Mouse (Mus musculus) erythroblast, adult 5-6 weeks (primary cell): Measurements from ENCODE around the gene Arcn1. TPM values are rescaled to one million over a fixed set of nuclear protein-coding genes. Genes with fewer than 3 reads are reported as not detected.

ENCODE experiments used
- ATAC-seq: replicated peaks from 2 replicates; pipeline ENCODE4 v1.8.0; 2016; ENCODE audit warnings: moderate number of reproducible peaks, mild to moderate bottlenecking, moderate TSS enrichment, inconsistent platforms; ENCODE audit not compliant: poor library complexity, low FRiP score, severe bottlenecking
- total RNA-seq, 2 experiments: library from RNA; stranded (forward) in 1 of 2; stranded (reverse) in 1 of 2; fragments of 150-400 nt in 1 of 2; fragments of 200-764, 138-1000 nt in 1 of 2; gene quantifications; 2 replicates each; pipeline versions ENCODE4 v1.2.3 to v1.2.4; 2015 to 2017; ENCODE audit warnings: low replicate concordance in 2 of 2

Arcn1 gene
- total RNA-seq, 2 experiments from 2014 or later, result 52.6 to 94.8 TPM

DNA sequence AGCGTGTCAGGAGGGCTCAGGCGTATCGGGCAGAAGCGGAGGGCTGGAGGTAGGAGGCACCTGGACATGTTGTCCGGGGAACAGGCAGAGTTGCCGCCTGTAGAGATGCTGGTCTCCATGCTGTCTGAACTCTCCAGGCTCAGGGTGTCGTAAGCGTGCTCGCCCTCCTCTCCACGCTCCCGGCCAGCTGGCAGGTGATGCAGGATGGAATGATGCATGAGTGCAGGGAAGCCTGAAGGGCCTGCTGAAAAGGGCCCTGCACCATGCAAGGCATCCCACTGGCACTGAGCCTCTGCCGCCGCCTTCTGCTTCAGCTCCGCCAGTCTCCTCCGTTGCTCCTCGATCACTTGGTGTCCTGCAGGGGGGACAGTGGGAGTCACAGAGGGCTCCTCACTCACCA is 69.8 kb downstream of the Arcn1 start:
- ATAC-seq, result no peak

DNA sequence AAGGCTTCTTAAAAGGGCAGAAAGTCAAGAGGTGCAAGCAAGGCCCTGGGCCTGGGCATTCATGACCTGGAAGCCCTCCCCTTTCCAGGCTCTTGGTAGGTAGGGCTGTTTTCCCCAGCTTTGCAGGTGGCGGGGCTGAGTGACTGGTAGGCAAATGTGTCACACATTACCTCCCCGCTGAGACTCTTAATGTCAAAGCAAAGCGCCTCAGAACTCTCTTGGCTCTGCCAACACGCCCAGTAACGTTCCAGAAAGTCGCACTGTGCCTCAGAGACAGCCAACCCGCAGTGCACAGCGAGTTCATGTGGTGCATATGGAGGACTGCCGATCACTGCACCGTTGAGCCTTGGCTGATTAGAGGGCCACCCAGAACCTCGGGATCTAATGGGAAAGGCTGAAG is 74.6 kb downstream of the Arcn1 start:
- ATAC-seq, result no peak

DNA sequence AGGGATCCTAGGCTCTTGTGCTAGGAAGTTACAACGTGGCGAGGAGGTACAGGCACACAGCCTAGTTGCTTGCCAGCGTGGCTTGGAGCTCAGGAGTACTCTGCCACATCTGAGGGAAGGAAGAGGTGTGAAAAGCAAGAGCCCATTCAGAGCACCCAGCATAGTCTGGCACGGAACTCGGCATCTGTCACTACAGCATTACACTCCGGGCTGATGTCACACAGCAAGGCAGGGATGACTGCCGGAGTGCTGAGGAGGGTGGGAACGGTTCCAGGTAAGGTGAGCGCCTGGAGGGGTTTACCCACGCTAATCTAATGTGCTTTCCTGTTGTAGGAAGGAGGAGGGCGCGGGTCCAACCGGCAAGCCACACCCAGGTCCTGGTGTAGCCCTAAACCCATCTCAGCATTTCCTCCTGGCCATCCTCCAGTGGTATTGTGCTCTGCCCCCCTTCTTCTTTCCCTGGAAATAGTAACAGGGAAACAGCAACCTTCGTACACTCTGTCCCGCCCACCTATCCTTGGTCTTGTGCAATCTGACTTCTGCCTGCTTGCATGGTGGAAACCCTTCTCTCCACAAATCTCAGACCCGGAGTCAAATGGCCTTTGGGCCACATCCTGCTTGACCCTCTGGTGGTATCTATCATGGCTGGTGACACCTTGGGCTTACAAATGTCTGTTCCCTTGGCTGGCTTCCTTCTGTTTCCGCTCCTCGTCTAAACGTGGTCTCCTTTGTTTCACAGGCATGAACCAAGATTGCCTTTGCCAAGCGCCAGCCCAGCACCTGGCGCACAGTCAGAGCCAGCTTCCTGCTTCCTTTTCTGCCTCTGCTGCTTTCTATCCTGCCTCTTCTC is 75.7 kb downstream of the Arcn1 start:
- ATAC-seq, result no peak

Other genes starting within 250 kb of the Arcn1 start
- not detected in 2 replicates for gene Cxcr5, start 206.0 kb downstream of the Arcn1 start, total RNA-seq (2015; ENCODE audit: low replicate concordance)
- gene Cxcr5, start 206.0 kb downstream of the Arcn1 start, total RNA-seq (2017; ENCODE audit: low replicate concordance), result not detected in 2 replicates
- 53.1 and 53.8 TPM in 2 replicates for gene Ddx6, start 163.0 kb downstream of the Arcn1 start, total RNA-seq (2015; ENCODE audit: low replicate concordance)
- 109 and 114 TPM in 2 replicates for gene Ddx6, start 163.0 kb downstream of the Arcn1 start, total RNA-seq (2017; ENCODE audit: low replicate concordance)
- not detected in 2 replicates for gene Treh, start 94.6 kb downstream of the Arcn1 start, total RNA-seq (2015; ENCODE audit: low replicate concordance)
- gene Treh, start 94.6 kb downstream of the Arcn1 start, total RNA-seq (2017; ENCODE audit: low replicate concordance), result not detected in 2 replicates
- 0.42 and 6.1 TPM in 2 replicates for gene Phldb1, start 32.6 kb downstream of the Arcn1 start, total RNA-seq (2015; ENCODE audit: low replicate concordance)
- 2.9 TPM in 2 replicates for gene Phldb1, start 32.6 kb downstream of the Arcn1 start, total RNA-seq (2017; ENCODE audit: low replicate concordance)
- 62.1 and 85.9 TPM in 2 replicates for gene Ift46, start 63 bp upstream of the Arcn1 start, total RNA-seq (2015; ENCODE audit: low replicate concordance)
- gene Ift46, start 63 bp upstream of the Arcn1 start, total RNA-seq (2017; ENCODE audit: low replicate concordance), result 40.4 and 54.4 TPM in 2 replicates
- gene Tmem25, start 31.5 kb upstream of the Arcn1 start, total RNA-seq (2015; ENCODE audit: low replicate concordance), result not detected in 2 replicates
- gene Tmem25, start 31.5 kb upstream of the Arcn1 start, total RNA-seq (2017; ENCODE audit: low replicate concordance), result not detected in 2 replicates
- gene Ttc36, start 35.2 kb upstream of the Arcn1 start, total RNA-seq (2015; ENCODE audit: low replicate concordance), result not detected in 2 replicates
- 1.4 TPM in 1 of 2 replicates, not detected in the other for gene Ttc36, start 35.2 kb upstream of the Arcn1 start, total RNA-seq (2017; ENCODE audit: low replicate concordance)
- 15.8 and 32.8 TPM in 2 replicates for gene Kmt2a, start 113.5 kb upstream of the Arcn1 start, total RNA-seq (2015; ENCODE audit: low replicate concordance)
- gene Kmt2a, start 113.5 kb upstream of the Arcn1 start, total RNA-seq (2017; ENCODE audit: low replicate concordance), result 6.0 and 7.8 TPM in 2 replicates
- 219 and 228 TPM in 2 replicates for gene Atp5l, start 152.9 kb upstream of the Arcn1 start, total RNA-seq (2015; ENCODE audit: low replicate concordance)
- 38.1 and 117 TPM in 2 replicates for gene Atp5l, start 152.9 kb upstream of the Arcn1 start, total RNA-seq (2017; ENCODE audit: low replicate concordance)
- 19.0 and 38.2 TPM in 2 replicates for gene Ube4a, start 197.8 kb upstream of the Arcn1 start, total RNA-seq (2015; ENCODE audit: low replicate concordance)
- 29.6 and 53.4 TPM in 2 replicates for gene Ube4a, start 197.8 kb upstream of the Arcn1 start, total RNA-seq (2017; ENCODE audit: low replicate concordance)
- gene Cd3g, start 212.6 kb upstream of the Arcn1 start, total RNA-seq (2015; ENCODE audit: low replicate concordance), result 6.9 TPM in 1 of 2 replicates, not detected in the other
- gene Cd3g, start 212.6 kb upstream of the Arcn1 start, total RNA-seq (2017; ENCODE audit: low replicate concordance), result 0.98 and 6.6 TPM in 2 replicates
- not detected in 2 replicates for gene Cd3d, start 213.9 kb upstream of the Arcn1 start, total RNA-seq (2015; ENCODE audit: low replicate concordance)
- not detected in 2 replicates for gene Cd3d, start 213.9 kb upstream of the Arcn1 start, total RNA-seq (2017; ENCODE audit: low replicate concordance)
- not detected in 2 replicates for gene Cd3e, start 241.8 kb upstream of the Arcn1 start, total RNA-seq (2015; ENCODE audit: low replicate concordance)
- gene Cd3e, start 241.8 kb upstream of the Arcn1 start, total RNA-seq (2017; ENCODE audit: low replicate concordance), result 0.43 TPM in 1 of 2 replicates, not detected in the other